Mouse (Mus musculus) heart, adult 2 months (tissue): Measurements from ENCODE around the gene Dnase2a. TPM values are rescaled to one million over a fixed set of nuclear protein-coding genes. Genes with fewer than 3 reads are reported as not detected.

Experiments
- DNase-seq, 2 experiments: peaks; one replicate each; pipeline ENCODE4 v3.0.0; 2021
- H3K27ac ChIP-seq: fragments of 200-600 bp; 2 replicates; pipeline ENCODE4 v1.8.1; 2022
- H3K27me3 ChIP-seq: fragments of 200-500 bp; 2 replicates; pipeline ENCODE4 v1.6.1; 2012; ENCODE audit warnings: mild to moderate bottlenecking, low read length, inconsistent platforms, mixed read lengths; ENCODE audit not compliant: control insufficient read depth, insufficient read depth
- H3K36me3 ChIP-seq: fragments of 200-500 bp; 2 replicates; pipeline ENCODE4 v1.6.1; 2012; ENCODE audit warnings: low read length, inconsistent platforms; ENCODE audit not compliant: control insufficient read depth, insufficient read depth
- H3K4me1 ChIP-seq: fragments of 200-500 bp; 2 replicates; pipeline ENCODE4 v1.6.1; 2011; ENCODE audit warnings: low read length; ENCODE audit not compliant: control insufficient read depth, insufficient read depth
- H3K4me3 ChIP-seq: fragments of 200-600 bp; 2 replicates; pipeline ENCODE4 v1.8.1; 2022
- H3K79me2 ChIP-seq: fragments of 200-500 bp; replicated peaks from 2 replicates; pipeline ENCODE4 v1.6.1; 2012; ENCODE audit warnings: mild to moderate bottlenecking, inconsistent platforms, low read length, moderate library complexity, mixed read lengths; ENCODE audit not compliant: control insufficient read depth, insufficient read depth
- H3K9ac ChIP-seq: fragments of 200-500 bp; 2 replicates; pipeline ENCODE4 v1.6.1; 2012; ENCODE audit warnings: low read depth, mild to moderate bottlenecking, control low read depth, inconsistent platforms, low read length, mixed read lengths
- CTCF ChIP-seq: fragments of 200-600 bp; IDR thresholded peaks from 2 replicates; pipeline ENCODE4 v1.8.1; 2022; ENCODE audit warnings: antibody characterized with exemption, mild to moderate bottlenecking, moderate library complexity
- EP300 ChIP-seq: fragments of 200-500 bp; IDR thresholded peaks from 2 replicates; pipeline ENCODE4 v1.6.1; 2011; ENCODE audit warnings: low read depth, low read length, control low read depth; ENCODE audit not compliant: insufficient read depth
- POLR2A ChIP-seq: fragments of 200-500 bp; IDR thresholded peaks from 2 replicates; pipeline ENCODE4 v1.6.1; 2011; ENCODE audit warnings: mild to moderate bottlenecking, low read depth, low read length, control low read depth; ENCODE audit not compliant: insufficient read depth
- WGBS: fragments of 180-500 bp; shearing (Covaris S2); methylation state at CpG from one replicate; pipeline ENCODE4 v1.1.7; 2018; 5-methylcytosine and 5-hydroxymethylcytosine counted together
- intact Hi-C: fragments of 180-260 bp; cut with DNase I; formaldehyde crosslinking; loops from one replicate; pipeline ENCODE4 v1.15.1; 2025
- polyA plus RNA-seq: library from polyadenylated mRNA; depleted of rRNA; stranded (reverse); fragments of >200 nt; gene quantifications from 2 replicates; pipeline ENCODE4 v1.2.3, GENCODE M21; 2012
- total RNA-seq, 2 experiments: library from RNA; stranded (reverse); gene quantifications; 2 replicates each; pipeline ENCODE4 v1.2.3; 2021

The Dnase2a gene
- total and polyA plus RNA-seq, 3 experiments = 6.5 to 9.6 (median 9.2) TPM

DNA sequence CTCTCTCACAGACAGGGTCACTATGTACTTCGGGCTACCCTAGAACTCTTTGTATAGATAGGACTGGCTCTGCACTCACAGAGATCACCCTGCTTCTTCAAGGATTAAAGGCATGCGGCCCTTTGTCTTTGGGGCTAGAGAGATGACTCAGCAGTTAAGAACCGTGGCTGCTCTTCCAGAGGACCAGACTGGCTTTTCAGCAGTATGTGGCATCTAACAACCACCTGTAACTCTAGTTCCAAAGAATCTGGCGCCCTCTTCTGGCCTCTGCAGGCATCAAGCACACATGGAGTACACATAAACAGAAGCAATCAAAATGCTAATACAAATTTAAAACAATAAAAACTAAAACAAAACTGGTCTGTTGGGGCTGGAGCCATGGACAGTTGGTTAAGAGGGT lies 5.6 kb downstream of the Dnase2a start:
- TF ChIP-seq CTCF (peak; percentile 42), POLR2A (no peak)
- Histone ChIP-seq H3K27ac (no peak overlapping the region), H3K9ac (no peak overlapping the region), H3K4me1 (peaks cover 1% of the 10 kb centered on the region; the same call in 1 of the 2 replicates), H3K79me2 (no peaks in the 10 kb centered on the region), H3K4me3 (no peak overlapping the region), H3K27me3 (peaks cover 4% of the 10 kb centered on the region), H3K36me3 (no peaks in the 10 kb centered on the region)
- intact Hi-C loops = no loop called here
- WGBS = 33% methylated on average over 4 of the region's 4 CpGs
- no peak for DNase-seq

DNA sequence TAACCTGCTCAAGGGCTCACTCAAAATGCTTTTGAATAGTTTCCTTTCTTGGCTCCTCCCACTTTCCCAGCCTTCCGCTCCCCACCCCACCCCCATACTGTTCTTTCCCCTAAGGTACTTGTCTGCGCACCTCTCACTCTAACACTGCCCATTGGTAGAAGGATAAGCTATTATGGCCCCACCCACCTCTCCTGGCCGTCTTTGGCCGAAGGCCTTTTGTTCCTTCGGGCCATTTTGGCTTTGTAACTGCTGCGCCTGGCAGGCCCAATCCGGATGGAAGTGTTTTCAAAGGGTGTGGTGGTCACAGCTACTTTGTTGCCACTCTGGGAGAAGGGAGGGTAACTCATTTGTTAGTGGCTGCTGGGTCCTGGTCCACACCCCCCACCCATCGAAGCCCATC lies 6.9 kb downstream of the Dnase2a start:
- Histone ChIP-seq H3K27ac (no peak overlapping the region), H3K36me3 (no peaks in the 10 kb centered on the region), H3K27me3 (peaks cover 4% of the 10 kb centered on the region), H3K4me3 (no peak overlapping the region), H3K79me2 (no peaks in the 10 kb centered on the region), H3K9ac (no peak overlapping the region), H3K4me1 (peaks cover 1% of the 10 kb centered on the region; the same call in 1 of the 2 replicates)
- no peak for DNase-seq
- WGBS = 83% methylated on average over 8 of the region's 8 CpGs
- intact Hi-C loops = no loop called here
- TF ChIP-seq POLR2A (no peak), EP300 (no peak), CTCF (no peak)

DNA sequence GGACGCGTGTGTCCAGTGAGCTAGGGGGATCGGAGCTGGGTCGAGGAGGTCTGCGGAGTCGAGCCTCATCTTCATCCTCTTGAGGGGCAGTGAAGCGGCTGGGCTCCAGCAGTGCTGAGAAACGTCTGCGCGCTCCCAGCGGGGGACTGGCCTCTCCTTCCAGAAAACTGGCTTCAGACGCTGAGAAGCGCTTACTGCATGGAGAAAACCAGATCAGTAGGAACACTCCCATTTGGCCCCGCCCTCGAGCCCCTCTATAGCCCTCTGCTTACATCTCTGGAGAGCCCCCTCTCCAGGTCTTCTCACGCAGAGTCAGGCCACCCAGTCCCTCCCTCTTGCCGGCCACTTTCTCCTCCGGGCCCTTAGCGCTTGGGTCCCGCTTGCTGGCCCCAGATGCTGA lies 9.4 kb downstream of the Dnase2a start:
- Histone ChIP-seq H3K4me1 (no peaks in the 10 kb centered on the region; the same call in 1 of the 2 replicates), H3K4me3 (no peak overlapping the region), H3K9ac (no peak overlapping the region), H3K27me3 (peaks cover 3% of the 10 kb centered on the region), H3K36me3 (no peaks in the 10 kb centered on the region), H3K27ac (no peak overlapping the region), H3K79me2 (no peaks in the 10 kb centered on the region)
- intact Hi-C loops = no loop called here
- DNase-seq = no peak
- TF ChIP-seq POLR2A (no peak), CTCF (no peak), EP300 (no peak)
- 31% methylated on average over 20 of the region's 20 CpGs for WGBS

DNA sequence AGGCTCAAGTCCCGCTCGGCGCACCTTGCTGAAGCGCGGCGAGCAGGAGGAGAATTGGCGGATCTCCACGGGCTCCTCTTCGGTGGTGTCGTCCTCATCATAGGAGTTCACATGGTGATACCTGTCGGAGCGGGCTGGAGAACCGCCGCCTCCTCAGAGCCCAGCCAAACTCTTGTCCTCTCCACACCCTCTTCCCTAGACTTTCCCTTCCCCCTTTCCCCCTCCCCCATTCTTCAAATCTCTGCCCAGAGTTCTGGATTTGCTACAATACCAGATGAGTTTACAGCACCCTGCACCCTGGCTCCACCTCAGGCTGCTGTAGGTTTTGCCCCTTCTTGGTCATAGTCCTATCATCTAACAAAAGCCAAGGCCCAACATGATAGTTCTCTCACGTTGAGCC lies 10.3 kb downstream of the Dnase2a start:
- H3K79me2 ChIP-seq = no peaks in the 10 kb centered on the region
- no peaks in the 10 kb centered on the region for H3K36me3 ChIP-seq
- H3K27me3 ChIP-seq = peaks cover 1% of the 10 kb centered on the region; the same call in 1 of the 2 replicates
- DNase-seq = no peak
- no peak overlapping the region for H3K27ac ChIP-seq
- H3K4me1 ChIP-seq = no peaks in the 10 kb centered on the region
- TF ChIP-seq CTCF = no peak
- no peak for TF ChIP-seq POLR2A
- TF ChIP-seq EP300 = no peak
- no peak overlapping the region for H3K9ac ChIP-seq
- WGBS = 85% methylated on average over 15 of the region's 15 CpGs
- intact Hi-C loops = no loop called here
- H3K4me3 ChIP-seq = no peak overlapping the region

DNA sequence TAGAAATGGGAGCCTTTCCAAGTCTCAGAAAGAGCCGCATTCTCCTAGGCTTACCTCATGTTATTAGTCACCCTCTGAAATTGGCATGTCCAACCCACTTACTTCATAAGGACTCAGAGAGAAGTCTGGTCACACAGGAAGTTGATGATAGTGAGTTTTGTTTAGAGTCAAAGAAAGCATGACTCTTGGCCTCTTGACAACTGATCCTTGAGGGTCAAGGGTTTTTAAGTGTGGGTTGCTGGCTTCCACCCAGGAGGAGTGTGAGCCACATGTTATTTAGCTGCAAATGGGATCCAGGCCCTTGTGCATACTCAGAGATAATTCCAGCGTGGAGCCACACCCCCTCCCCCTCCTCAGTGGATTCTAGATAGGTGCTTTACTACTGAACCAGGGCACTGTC lies 13.2 kb downstream of the Dnase2a start:
- intact Hi-C loops = no loop called here
- TF ChIP-seq EP300 (no peak), CTCF (no peak), POLR2A (no peak)
- no peak overlapping the region for H3K9ac ChIP-seq
- H3K79me2 ChIP-seq = no peaks in the 10 kb centered on the region
- peaks cover 2% of the 10 kb centered on the region; the same call in 1 of the 2 replicates for H3K27me3 ChIP-seq
- H3K27ac ChIP-seq = no peak overlapping the region
- 11% methylated on average over 2 of the region's 2 CpGs for WGBS
- DNase-seq = no peak
- H3K4me3 ChIP-seq = no peak overlapping the region
- H3K4me1 ChIP-seq = no peaks in the 10 kb centered on the region
- no peaks in the 10 kb centered on the region for H3K36me3 ChIP-seq

DNA sequence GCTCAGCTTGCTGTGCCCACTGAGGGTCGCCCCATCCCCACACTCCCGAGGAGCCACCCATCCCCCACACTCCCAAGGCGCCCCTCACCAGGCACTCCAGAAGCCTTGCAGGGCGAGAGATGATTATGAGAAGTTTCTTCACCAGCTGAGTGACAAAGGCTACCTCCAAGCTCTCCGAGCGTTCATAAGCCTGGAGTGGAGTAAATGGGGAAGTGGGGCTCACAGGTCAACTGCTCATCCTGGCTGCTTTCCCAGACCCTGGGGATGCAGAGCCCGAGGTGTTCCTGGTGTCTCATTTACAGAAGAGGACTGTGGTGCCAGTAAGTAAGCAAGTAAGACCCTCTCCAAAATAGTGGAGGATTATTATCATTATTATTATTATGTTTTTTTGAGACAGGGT lies 17.2 kb downstream of the Dnase2a start:
- Histone ChIP-seq H3K9ac (no peak overlapping the region), H3K27me3 (peaks cover 5% of the 10 kb centered on the region; the same call in 1 of the 2 replicates), H3K4me1 (no peaks in the 10 kb centered on the region), H3K36me3 (no peaks in the 10 kb centered on the region), H3K79me2 (no peaks in the 10 kb centered on the region), H3K27ac (no peak overlapping the region), H3K4me3 (no peak overlapping the region)
- intact Hi-C loops = no loop called here
- no peak for DNase-seq
- WGBS = 57% methylated on average over 7 of the region's 7 CpGs
- TF ChIP-seq EP300 (no peak), CTCF (no peak), POLR2A (no peak)
